Mouse (Mus musculus): Measurements from ENCODE around the gene Olfr1141. TPM values are rescaled to one million over a fixed set of nuclear protein-coding genes. Genes with fewer than 3 reads are reported as not detected.

Olfr1141 gene
- not detected in 2 replicates for polyA plus RNA-seq (2012; ENCODE audit: insufficient read depth, low replicate concordance)

- Histone ChIP-seq H3K4me3 (replicated peaks) (no peak within 1 kb of the TSS), H3K36me3 (replicated peaks; ENCODE audit: low read length) (no peaks in the 10 kb centered on the region), H3K4me1 (no peaks in the 10 kb centered on the region), H3K9me3 (no peaks in the 10 kb centered on the region), H3K27me3 (replicated peaks) (no peaks in the 10 kb centered on the region)
- TF ChIP-seq GATA1 (IDR thresholded peaks at IDR 0.05; ENCODE audit: borderline replicate concordance, low read length) (no peak), FLI1 (IDR thresholded peaks at IDR 0.05; ENCODE audit: low read length) (no peak)
Observed at GRCm38 (mm10) chr2:87753891-87754290, at the start of gene Olfr1141. Gene Olfr1141, minus strand, starts transcription at chr2:87753991.

- no peaks in the 10 kb centered on the region for H3K36me3 ChIP-seq (replicated peaks; ENCODE audit: low read length)
- H3K9me3 ChIP-seq, result no peaks in the 10 kb centered on the region
- H3K4me1 ChIP-seq, result no peaks in the 10 kb centered on the region
- H3K4me3 ChIP-seq (replicated peaks), result no peak within 1 kb of the TSS
- no peaks in the 10 kb centered on the region for H3K27me3 ChIP-seq (replicated peaks)
- no peak for TF ChIP-seq GATA1 (IDR thresholded peaks at IDR 0.05; ENCODE audit: borderline replicate concordance, low read length)
- no peak for TF ChIP-seq FLI1 (IDR thresholded peaks at IDR 0.05; ENCODE audit: low read length)
Observed at GRCm38 (mm10) chr2:87800292-87800691, 46.5 kb upstream of the Olfr1141 start, which contains the start of gene Olfr1143. Gene Olfr1143, plus strand, starts transcription at chr2:87800592.

- Histone ChIP-seq H3K4me3 (replicated peaks) (no peak within 1 kb of the TSS), H3K4me1 (no peaks in the 10 kb centered on the region), H3K27me3 (replicated peaks) (no peaks in the 10 kb centered on the region), H3K36me3 (replicated peaks; ENCODE audit: low read length) (no peaks in the 10 kb centered on the region), H3K9me3 (peaks cover 5% of the 10 kb centered on the region; the same call in 1 of the 2 replicates)
- TF ChIP-seq FLI1 (IDR thresholded peaks at IDR 0.05; ENCODE audit: low read length), result no peak
- TF ChIP-seq GATA1 (IDR thresholded peaks at IDR 0.05; ENCODE audit: borderline replicate concordance, low read length), result no peak
Observed at GRCm38 (mm10) chr2:87779183-87779582, 25.4 kb upstream of the Olfr1141 start, which contains the start of gene Olfr152. Gene Olfr152, plus strand, starts transcription at chr2:87779483.

GRCm38 (mm10) chr2:87776143-87776542, 22.4 kb upstream of the Olfr1141 start:
- TF ChIP-seq GATA1 (IDR thresholded peaks at IDR 0.05; ENCODE audit: borderline replicate concordance, low read length), result no peak
- TF ChIP-seq FLI1 (IDR thresholded peaks at IDR 0.05; ENCODE audit: low read length), result no peak
- Histone ChIP-seq H3K36me3 (replicated peaks; ENCODE audit: low read length) (no peaks in the 10 kb centered on the region), H3K9me3 (peaks cover 5% of the 10 kb centered on the region; the same call in 1 of the 2 replicates), H3K4me3 (replicated peaks) (no peak overlapping the region), H3K27me3 (replicated peaks) (no peaks in the 10 kb centered on the region), H3K4me1 (no peaks in the 10 kb centered on the region)

- Histone ChIP-seq H3K4me1 (no peaks in the 10 kb centered on the region), H3K27me3 (replicated peaks) (no peaks in the 10 kb centered on the region), H3K4me3 (replicated peaks) (no peak within 1 kb of the TSS), H3K9me3 (no peaks in the 10 kb centered on the region), H3K36me3 (replicated peaks; ENCODE audit: low read length) (no peaks in the 10 kb centered on the region)
- TF ChIP-seq FLI1 (IDR thresholded peaks at IDR 0.05; ENCODE audit: low read length) (no peak), GATA1 (IDR thresholded peaks at IDR 0.05; ENCODE audit: borderline replicate concordance, low read length) (no peak)
Observed at GRCm38 (mm10) chr2:87743452-87743851, 10.3 kb downstream of the Olfr1141 start, which contains the start of gene Olfr1140. Gene Olfr1140, plus strand, starts transcription at chr2:87743752.

GRCm38 (mm10) chr2:87739878-87740277, 13.9 kb downstream of the Olfr1141 start, which contains the start of gene Olfr1138:
Gene Olfr1138, minus strand, starts transcription at chr2:87739978.
- no peak for TF ChIP-seq GATA1 (IDR thresholded peaks at IDR 0.05; ENCODE audit: borderline replicate concordance, low read length)
- TF ChIP-seq FLI1 (IDR thresholded peaks at IDR 0.05; ENCODE audit: low read length), result no peak
- no peaks in the 10 kb centered on the region for H3K9me3 ChIP-seq
- no peak within 1 kb of the TSS for H3K4me3 ChIP-seq (replicated peaks)
- no peaks in the 10 kb centered on the region for H3K36me3 ChIP-seq (replicated peaks; ENCODE audit: low read length)
- no peaks in the 10 kb centered on the region for H3K4me1 ChIP-seq
- no peaks in the 10 kb centered on the region for H3K27me3 ChIP-seq (replicated peaks)

GRCm38 (mm10) chr2:87713079-87713478, 40.7 kb downstream of the Olfr1141 start, which contains the start of gene Olfr1137:
Gene Olfr1137, minus strand, starts transcription at chr2:87713179.
- TF ChIP-seq FLI1 (IDR thresholded peaks at IDR 0.05; ENCODE audit: low read length), result no peak
- Histone ChIP-seq H3K36me3 (replicated peaks; ENCODE audit: low read length) (no peaks in the 10 kb centered on the region), H3K27me3 (replicated peaks) (no peaks in the 10 kb centered on the region), H3K9me3 (no peaks in the 10 kb centered on the region), H3K4me3 (replicated peaks) (no peak within 1 kb of the TSS), H3K4me1 (no peaks in the 10 kb centered on the region)

Other genes starting within 250 kb of the Olfr1141 start
- not detected in 2 replicates for gene Pramel6, start 247.4 kb downstream of the Olfr1141 start, polyA plus RNA-seq (2012; ENCODE audit: insufficient read depth, low replicate concordance)
- gene Olfr153, start 222.2 kb downstream of the Olfr1141 start, polyA plus RNA-seq (2012; ENCODE audit: insufficient read depth, low replicate concordance), result not detected in 2 replicates
- not detected in 2 replicates for gene Olfr1128, start 208.4 kb downstream of the Olfr1141 start, polyA plus RNA-seq (2012; ENCODE audit: insufficient read depth, low replicate concordance)
- gene Olfr1129, start 180.1 kb downstream of the Olfr1141 start, polyA plus RNA-seq (2012; ENCODE audit: insufficient read depth, low replicate concordance), result not detected in 2 replicates
- not detected in 2 replicates for gene Olfr1130, start 147.8 kb downstream of the Olfr1141 start, polyA plus RNA-seq (2012; ENCODE audit: insufficient read depth, low replicate concordance)
- gene Olfr1131, start 126.9 kb downstream of the Olfr1141 start, polyA plus RNA-seq (2012; ENCODE audit: insufficient read depth, low replicate concordance), result not detected in 2 replicates
- gene Olfr1132, start 116.5 kb downstream of the Olfr1141 start, polyA plus RNA-seq (2012; ENCODE audit: insufficient read depth, low replicate concordance), result not detected in 2 replicates
- not detected in 2 replicates for gene Olfr1133, start 106.6 kb downstream of the Olfr1141 start, polyA plus RNA-seq (2012; ENCODE audit: insufficient read depth, low replicate concordance)
- gene Olfr1134, start 95.5 kb downstream of the Olfr1141 start, polyA plus RNA-seq (2012; ENCODE audit: insufficient read depth, low replicate concordance), result not detected in 2 replicates
- gene Olfr1135, start 80.3 kb downstream of the Olfr1141 start, polyA plus RNA-seq (2012; ENCODE audit: insufficient read depth, low replicate concordance), result not detected in 2 replicates
- not detected in 2 replicates for gene Olfr1136, start 60.0 kb downstream of the Olfr1141 start, polyA plus RNA-seq (2012; ENCODE audit: insufficient read depth, low replicate concordance)
- gene Olfr1137, start 40.8 kb downstream of the Olfr1141 start, polyA plus RNA-seq (2012; ENCODE audit: insufficient read depth, low replicate concordance), result 0.71 TPM in 1 of 2 replicates, not detected in the other
- gene Olfr1138, start 14.0 kb downstream of the Olfr1141 start, polyA plus RNA-seq (2012; ENCODE audit: insufficient read depth, low replicate concordance), result not detected in 2 replicates
- not detected in 2 replicates for gene Olfr1140, start 10.2 kb downstream of the Olfr1141 start, polyA plus RNA-seq (2012; ENCODE audit: insufficient read depth, low replicate concordance)
- gene Olfr152, start 25.5 kb upstream of the Olfr1141 start, polyA plus RNA-seq (2012; ENCODE audit: insufficient read depth, low replicate concordance), result not detected in 2 replicates
- not detected in 2 replicates for gene Olfr1143, start 46.6 kb upstream of the Olfr1141 start, polyA plus RNA-seq (2012; ENCODE audit: insufficient read depth, low replicate concordance)
- gene Olfr1145, start 55.8 kb upstream of the Olfr1141 start, polyA plus RNA-seq (2012; ENCODE audit: insufficient read depth, low replicate concordance), result not detected in 2 replicates
- not detected in 2 replicates for gene Olfr1148, start 76.5 kb upstream of the Olfr1141 start, polyA plus RNA-seq (2012; ENCODE audit: insufficient read depth, low replicate concordance)
- gene Olfr1150-ps1, start 90.0 kb upstream of the Olfr1141 start, polyA plus RNA-seq (2012; ENCODE audit: insufficient read depth, low replicate concordance), result not detected in 2 replicates
- gene Olfr1151, start 101.9 kb upstream of the Olfr1141 start, polyA plus RNA-seq (2012; ENCODE audit: insufficient read depth, low replicate concordance), result not detected in 2 replicates
- gene Olfr1152, start 112.5 kb upstream of the Olfr1141 start, polyA plus RNA-seq (2012; ENCODE audit: insufficient read depth, low replicate concordance), result 0.43 TPM in 1 of 2 replicates, not detected in the other
- not detected in 2 replicates for gene Olfr1153, start 141.0 kb upstream of the Olfr1141 start, polyA plus RNA-seq (2012; ENCODE audit: insufficient read depth, low replicate concordance)
- gene Olfr1154, start 151.2 kb upstream of the Olfr1141 start, polyA plus RNA-seq (2012; ENCODE audit: insufficient read depth, low replicate concordance), result not detected in 2 replicates
- gene Olfr1155, start 191.1 kb upstream of the Olfr1141 start, polyA plus RNA-seq (2012; ENCODE audit: insufficient read depth, low replicate concordance), result not detected in 2 replicates
- gene Olfr1156, start 199.1 kb upstream of the Olfr1141 start, polyA plus RNA-seq (2012; ENCODE audit: insufficient read depth, low replicate concordance), result not detected in 2 replicates
- not detected in 2 replicates for gene Olfr1157, start 214.3 kb upstream of the Olfr1141 start, polyA plus RNA-seq (2012; ENCODE audit: insufficient read depth, low replicate concordance)
- not detected in 2 replicates for gene Olfr74, start 220.7 kb upstream of the Olfr1141 start, polyA plus RNA-seq (2012; ENCODE audit: insufficient read depth, low replicate concordance)
- not detected in 2 replicates for gene Olfr1158, start 236.1 kb upstream of the Olfr1141 start, polyA plus RNA-seq (2012; ENCODE audit: insufficient read depth, low replicate concordance)